Mouse (Mus musculus) layer of hippocampus, adult 11-12 months (tissue): Measurements from ENCODE around the gene Rb1.

Source experiments
- DNase-seq: peaks from one replicate; pipeline ENCODE4 v3.0.0; 2022; ENCODE audit warnings: low spot score

The Rb1 gene

GRCm38 (mm10) chr14:73334926-73335805 lies 9.5 kb upstream of the Rb1 start:
- peak; percentile 24 for DNase-seq

DNA sequence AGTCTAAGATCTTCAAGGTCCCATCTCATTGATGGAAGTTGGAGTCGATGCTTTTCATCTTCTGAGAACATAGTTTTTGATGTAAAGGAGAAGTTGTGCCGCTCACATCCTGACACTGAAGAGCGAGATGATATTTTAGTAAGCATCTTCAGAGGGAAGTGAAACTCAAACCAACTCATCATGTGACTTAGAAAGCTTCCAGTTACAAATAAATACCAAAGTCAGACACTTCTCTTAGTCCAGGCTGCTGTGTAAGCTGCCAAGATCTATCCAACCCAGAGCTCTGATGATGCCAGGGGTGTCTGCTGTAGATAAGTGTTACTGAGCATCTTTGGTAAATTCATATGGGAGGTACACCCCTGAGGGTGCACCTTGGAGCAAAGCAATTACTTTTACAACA lies 8.3 kb upstream of the Rb1 start:
- no peak for DNase-seq

DNA sequence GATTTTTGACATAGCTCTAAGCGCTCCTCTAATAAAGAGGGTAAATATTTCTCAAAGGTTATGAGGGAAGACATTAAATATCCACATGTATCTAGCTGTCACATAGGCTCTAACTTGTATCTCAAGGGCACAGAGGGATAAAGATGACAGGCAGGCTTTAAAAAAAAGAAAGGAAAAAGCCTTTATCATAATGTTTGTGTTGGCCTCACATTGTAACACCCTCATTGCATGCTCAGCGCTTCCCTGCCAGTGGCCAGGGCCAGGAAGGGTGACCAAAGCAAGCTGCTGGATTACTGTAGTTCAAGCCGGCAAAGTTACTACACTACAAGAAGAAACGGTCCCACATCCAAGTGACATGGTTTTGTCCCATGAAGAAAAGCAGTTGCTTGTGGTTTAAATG lies 5.8 kb upstream of the Rb1 start:
- DNase-seq = no peak

GRCm38 (mm10) chr14:73329871-73330270 lies 4.2 kb upstream of the Rb1 start:
- DNase-seq = no peak

- no peak for DNase-seq
These were observed 889 bp upstream of the Rb1 start for GRCm38 (mm10) chr14:73326511-73326910.

GRCm38 (mm10) chr14:73324634-73325455 lies 777 bp downstream of the Rb1 start:
- DNase-seq = peak; percentile 35

GRCm38 (mm10) chr14:73323965-73324364 lies 1.7 kb downstream of the Rb1 start:
- DNase-seq = no peak

DNA sequence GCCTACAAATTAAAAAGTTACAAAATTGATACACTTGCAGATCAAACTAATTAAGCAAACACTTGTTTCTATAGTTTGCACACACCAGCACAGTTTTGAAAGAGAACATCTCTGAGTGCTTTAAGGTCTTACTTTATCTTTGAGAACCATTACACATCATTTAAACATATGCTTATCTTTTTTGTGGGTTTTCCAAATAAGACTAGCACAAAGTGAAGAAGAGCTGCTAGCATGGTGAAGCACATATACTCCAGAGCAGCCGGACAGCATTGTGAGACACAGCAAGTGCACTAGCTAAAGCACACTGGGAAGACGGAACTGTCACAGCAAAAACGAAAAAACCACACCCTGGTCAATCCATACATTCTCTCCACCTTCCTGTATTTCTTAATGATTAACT lies 3.5 kb downstream of the Rb1 start:
- no peak for DNase-seq

DNA sequence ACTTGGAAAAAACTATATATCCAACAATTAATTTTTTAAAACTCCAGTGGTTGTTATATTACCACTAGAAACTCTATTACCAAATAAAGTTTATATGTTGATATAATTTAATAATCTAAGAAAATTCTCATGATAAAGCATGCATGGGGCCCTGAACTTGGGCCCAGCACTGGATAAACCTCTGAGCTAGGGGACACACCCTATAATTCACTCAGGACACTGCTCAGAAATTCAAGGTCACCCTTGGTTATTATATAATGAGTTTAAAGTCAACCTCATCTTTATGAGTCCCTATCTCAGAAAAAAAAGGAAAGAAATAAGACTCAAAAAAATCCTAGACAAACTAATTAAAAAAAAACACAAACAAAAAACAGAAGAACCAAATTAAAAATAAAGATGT lies 8.7 kb downstream of the Rb1 start:
- DNase-seq = no peak

DNA sequence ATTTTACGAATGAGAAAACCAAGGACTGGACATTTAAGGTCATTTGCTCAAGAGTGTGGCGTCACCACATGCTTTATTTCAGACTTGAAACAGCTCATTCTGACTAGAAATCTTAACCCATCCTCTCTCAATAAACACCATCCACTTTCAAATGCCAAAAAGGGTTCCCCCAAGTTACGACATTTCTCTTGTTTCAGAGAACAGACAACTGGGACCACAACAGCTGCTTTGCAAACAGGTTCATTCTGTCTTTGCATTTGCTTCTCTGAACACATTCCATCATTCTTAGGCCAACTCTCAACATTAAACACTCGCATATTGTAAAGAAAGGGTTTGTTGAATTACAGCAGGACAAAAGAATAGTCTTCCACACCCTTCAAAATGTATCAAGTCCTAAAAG lies 11.8 kb downstream of the Rb1 start:
- no peak for DNase-seq

DNA sequence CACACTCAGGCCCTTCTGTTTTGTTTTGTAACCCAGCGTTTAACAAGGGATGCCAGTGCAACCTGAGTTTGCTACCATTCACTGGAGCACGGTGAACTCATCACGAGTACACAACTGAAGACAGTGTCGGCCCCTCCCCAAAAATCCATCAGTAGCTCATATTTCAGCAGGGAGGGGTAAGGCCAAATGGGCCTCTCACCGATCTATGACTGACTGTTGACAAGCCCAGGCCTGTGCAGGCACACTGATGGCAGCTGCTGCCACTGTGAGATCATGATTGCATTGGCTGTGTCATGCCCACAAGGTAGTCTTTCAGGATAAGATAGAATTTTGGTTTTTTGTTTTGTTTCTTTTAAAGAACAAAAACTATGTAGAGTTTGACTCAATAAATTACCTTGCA lies 12.2 kb downstream of the Rb1 start:
- DNase-seq = no peak

- DNase-seq = no peak
These were observed 12.7 kb downstream of the Rb1 start for GRCm38 (mm10) chr14:73312909-73313308.

DNA sequence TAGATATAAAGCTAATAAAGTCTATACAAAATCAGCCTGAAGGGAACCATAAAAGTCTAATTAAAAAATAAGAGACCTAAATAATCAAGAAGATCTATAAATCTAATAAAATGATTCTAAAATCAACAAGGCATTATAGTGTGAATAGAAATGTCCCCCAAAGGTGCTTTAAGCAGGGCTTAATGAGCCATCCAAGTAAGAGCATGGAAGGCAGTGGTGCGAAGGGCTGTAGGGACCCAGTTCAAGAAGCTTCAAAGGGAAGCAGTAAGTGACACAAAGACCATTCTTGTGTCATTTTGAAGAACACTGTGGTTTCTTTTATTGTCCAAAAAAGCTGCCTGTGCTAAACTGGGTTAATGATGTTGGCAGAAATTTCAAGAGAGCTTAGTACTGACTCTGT lies 18.1 kb downstream of the Rb1 start:
- DNase-seq = no peak

- peak; percentile 63 for DNase-seq
These were observed 22.4 kb downstream of the Rb1 start for GRCm38 (mm10) chr14:73303193-73303592.

DNA sequence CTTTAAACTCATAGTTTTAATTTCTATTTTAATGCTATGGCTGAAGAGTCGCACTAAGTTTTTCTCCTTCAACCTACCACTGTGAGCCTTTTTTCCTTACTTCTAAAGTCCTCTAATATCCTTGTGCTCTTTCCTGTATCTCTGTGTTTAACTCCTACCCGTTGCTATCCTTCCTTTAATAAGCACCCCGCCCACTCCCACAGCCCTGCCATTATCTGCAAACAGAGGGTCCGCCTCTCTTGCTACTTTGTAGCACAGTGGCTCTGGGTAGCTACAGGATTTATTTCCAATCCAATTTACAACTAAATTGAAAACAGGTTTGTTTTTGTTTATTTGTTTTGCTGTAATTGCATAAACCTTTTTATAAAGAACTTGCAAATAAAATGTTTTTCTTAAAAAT lies 23.8 kb downstream of the Rb1 start:
- DNase-seq = no peak

GRCm38 (mm10) chr14:73295512-73295911 lies 30.1 kb downstream of the Rb1 start:
- no peak for DNase-seq

DNA sequence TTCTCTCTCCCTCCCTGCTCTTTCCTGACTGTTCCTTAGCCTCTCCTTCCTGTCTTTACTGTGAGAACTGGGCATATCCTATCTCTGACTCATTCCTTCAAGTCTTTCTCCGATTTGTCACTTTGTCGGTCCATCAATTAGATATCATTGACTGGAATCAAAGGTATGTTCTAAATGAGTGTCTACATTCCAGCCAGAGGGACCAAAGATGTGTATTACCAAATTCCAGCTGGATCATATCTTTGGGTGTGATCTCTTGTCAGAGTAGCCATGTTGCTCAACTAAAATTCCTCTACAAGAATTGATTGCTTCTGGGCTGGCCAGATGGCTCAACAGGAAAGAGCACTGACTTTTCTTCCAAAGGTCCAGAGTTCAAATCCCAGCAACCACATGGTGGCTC lies 32.0 kb downstream of the Rb1 start:
- no peak for DNase-seq

GRCm38 (mm10) chr14:73292434-73292833 lies 33.2 kb downstream of the Rb1 start:
- DNase-seq = no peak

- DNase-seq = no peak
These were observed 35.7 kb downstream of the Rb1 start for GRCm38 (mm10) chr14:73289915-73290314.

DNA sequence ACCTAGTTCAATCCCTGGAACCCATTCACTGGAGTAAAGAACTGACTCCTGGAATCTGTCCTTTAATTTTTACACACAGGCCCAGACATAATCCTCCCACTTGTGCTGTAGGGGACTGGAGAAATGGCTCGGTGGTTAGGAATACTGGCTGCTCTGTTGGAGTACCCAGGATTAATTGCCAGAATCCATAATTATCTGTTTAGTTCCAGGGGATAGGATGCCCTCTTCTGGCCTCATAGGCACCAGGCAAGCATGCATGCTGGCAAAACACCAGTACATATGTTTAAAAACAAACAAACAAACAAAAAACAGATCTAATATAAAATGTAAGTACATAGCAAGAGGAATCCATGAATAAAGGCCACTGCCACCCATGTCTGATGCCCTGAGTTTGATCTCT lies 44.6 kb downstream of the Rb1 start:
- DNase-seq = peak; percentile 18

DNA sequence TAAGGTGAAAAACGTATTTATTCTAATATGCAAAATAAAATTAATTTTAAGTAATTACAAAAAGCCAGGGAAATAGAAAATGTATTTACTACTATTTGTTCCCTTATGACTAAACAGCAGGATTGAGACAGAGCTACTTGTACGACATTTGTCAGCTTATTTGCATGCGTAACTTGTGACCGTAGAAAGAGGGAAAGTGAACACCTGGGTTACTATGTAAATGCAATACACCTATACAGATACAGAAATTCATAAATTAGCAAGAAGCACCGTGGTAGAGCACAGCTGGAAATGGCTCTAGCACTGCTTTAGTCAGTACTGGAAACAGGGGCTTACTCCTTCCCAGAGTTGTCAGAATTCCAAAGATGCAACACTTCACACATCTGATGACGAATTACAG lies 46.5 kb downstream of the Rb1 start:
- DNase-seq = no peak

- no peak for DNase-seq
These were observed 53.8 kb downstream of the Rb1 start for GRCm38 (mm10) chr14:73271807-73272206.

DNA sequence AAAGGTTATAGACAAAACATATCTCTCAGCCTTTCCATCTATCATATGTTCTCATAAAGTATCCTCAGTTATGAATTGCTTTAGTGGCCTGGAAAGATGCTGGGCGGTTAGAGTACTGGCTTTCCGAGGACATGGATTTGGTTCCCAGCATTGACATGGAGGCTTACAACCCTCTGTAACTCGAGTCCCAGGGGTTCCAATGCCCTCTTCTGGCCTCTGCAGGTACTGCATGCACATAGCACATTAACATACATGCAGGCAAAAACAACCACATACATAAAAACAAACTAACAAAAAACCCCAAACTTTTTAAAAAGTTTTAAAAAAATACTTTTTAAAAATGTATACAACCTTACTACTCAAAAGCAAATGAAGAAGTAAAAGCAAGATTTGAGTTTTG lies 59.5 kb downstream of the Rb1 start:
- DNase-seq = no peak
